Mouse (Mus musculus) ovary, postnatal 10 days (tissue): ENCODE measurements around the gene Smdt1.
"Not testable (repeated sequence)": the region's sequence is repeated elsewhere in the genome, so short reads cannot be mapped to it uniquely, and the experiment has no call there.

Source experiments
- DNase-seq: peaks from one replicate; pipeline ENCODE4 v3.0.0; 2022; ENCODE audit warnings: low spot score

The Smdt1 gene

DNA sequence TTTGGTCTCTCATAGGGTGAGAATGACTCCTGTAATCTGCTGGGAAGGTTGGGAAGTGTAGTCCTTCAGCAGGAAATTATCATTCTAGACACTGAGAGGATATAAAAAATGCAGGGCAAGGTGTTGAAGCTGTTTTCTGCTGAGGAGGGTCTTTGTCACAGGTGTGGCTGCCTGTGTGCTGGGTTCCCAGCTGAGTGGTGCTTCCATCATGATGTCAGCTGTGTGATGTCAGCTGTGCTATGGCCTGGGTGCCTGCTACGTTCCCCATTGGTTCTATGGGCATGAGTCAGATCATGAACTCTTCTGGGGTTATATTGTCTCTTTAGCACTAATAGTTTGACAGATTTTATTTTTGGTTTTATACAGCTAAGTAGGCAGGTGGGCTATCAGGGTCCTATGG lies 30.1 kb downstream of the Smdt1 start:
- DNase-seq = no peak

DNA sequence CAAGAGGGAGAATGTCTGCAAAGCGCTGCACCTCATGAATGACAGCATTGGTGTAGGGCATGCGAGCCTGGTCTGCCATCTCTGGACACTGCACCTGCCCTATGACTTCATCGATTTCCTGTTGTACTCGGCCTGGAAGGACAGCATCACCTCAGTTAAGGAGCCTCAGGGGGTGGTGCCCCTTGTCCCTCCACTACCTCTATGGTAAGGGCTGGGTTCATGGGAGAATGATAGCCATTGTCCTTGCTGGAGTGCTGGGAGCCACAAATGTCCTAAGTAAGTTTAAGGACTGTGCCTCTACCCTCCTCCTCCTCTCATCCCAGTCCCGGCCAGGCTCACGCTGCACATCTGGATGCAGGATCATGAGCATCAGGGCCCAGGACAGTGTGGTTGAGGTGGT lies 33.7 kb downstream of the Smdt1 start:
- no peak for DNase-seq

DNA sequence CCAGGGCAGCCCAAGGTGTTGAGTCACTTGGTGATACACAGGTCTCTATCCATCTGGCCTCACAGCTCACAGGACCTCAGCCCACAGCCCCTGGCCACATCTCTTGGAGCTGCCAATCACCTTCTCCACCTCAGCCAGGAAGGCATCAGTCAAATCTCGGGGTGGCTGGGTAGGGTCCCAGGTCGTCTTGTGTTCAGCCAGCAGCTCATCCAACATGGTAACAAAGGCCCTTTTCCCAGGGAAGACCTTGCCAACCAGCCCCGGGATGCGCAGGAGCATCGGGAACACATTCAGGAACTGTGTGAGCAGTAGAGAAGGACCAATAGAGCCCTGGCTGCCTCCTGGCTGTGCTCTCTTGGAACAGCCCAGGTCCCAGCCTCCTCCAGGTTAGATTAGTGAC lies 34.2 kb downstream of the Smdt1 start:
- no peak for DNase-seq

DNA sequence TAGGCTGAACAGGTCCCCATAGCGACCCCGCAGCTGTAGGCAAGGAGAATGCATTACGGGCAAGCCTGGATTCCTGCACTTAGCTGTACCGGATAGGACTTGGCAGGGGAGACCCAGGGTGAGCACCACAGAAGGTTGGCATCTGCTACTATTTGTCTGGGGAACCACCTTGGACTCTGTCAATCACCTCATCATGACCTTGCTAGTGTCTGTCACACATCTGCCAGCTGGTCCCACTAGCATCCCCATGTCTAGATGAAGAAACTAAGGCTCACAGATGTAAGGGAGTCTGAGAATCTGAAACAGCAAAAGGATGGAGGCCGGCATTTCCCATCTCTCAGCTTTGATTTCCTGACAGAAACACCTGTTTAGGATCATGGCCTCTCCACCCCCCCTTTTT lies 35.7 kb downstream of the Smdt1 start:
- no peak for DNase-seq

DNA sequence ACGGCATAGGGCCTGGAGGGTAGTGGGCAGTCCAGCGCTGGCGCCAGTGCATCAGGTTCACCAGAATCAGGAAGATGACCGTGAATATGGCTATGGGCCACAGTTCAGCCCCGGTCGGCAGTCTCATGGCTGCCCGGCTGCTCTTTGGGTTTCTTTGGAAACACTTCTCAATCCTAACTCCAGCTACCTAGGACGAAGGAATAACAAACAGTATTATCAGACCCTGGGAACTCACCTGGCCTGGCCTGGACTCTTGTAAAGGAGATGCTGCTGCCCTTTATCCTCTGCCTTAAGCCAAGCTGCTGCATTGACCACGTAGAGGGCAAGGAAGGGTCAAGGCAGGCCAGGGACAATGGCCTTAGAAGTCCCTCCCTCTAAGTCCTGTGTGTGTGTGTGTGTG lies 37.1 kb downstream of the Smdt1 start:
- DNase-seq = no peak

DNA sequence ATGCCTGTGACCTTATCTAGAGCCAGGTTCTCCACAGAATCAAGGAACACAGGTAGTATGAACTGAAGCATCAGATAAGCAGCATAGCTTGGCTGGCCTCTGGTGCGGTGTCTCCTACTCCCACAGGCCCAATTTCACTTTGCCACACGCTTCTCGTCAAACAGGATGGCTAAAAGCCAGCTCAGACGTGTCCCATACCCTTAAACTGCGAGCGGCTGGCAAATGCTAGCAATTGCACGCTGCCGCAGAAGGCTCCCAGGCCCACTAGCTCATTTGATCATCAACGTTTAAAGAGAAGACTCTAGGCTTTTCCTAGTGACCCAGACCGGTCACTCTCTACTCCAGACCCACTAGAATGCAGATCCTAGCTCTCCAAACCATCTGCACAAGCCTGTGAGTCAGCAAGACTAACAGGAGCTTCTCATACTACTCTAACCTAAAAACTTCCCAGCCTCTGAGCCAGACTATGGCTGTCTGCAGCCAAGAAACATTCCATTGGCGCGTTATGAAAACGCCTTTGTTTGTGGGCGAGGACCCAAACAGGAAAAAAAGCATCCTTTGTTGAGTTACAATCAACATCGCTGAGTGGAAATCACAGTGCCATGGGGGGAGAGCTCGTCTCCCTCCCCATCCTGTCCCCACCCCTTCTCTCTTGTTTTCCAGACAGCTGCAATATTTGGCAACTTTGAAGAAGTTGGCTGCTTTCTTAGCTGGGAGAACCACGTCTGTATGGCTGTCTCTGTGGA lies 37.8 kb downstream of the Smdt1 start:
- no peak for DNase-seq

DNA sequence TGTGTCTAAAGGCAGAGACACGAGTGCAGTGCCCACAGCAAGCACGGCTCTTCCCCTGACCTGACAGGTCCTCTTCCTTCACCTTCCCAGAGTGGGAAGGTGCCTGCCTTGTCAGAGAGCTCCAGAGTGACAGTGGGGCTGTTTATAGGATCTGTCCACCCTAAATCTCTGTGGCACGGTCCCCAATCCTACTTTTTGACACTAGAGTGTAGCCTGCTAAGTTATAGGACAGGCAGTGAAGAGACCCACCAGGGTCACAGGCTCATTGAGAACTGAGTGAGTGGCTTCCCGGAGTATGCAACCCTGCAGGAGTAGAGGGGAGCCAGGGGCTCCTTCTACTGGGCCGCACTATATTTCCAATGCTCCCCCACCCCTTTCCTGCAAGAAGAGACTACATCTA lies 38.9 kb downstream of the Smdt1 start:
- DNase-seq = no peak

DNA sequence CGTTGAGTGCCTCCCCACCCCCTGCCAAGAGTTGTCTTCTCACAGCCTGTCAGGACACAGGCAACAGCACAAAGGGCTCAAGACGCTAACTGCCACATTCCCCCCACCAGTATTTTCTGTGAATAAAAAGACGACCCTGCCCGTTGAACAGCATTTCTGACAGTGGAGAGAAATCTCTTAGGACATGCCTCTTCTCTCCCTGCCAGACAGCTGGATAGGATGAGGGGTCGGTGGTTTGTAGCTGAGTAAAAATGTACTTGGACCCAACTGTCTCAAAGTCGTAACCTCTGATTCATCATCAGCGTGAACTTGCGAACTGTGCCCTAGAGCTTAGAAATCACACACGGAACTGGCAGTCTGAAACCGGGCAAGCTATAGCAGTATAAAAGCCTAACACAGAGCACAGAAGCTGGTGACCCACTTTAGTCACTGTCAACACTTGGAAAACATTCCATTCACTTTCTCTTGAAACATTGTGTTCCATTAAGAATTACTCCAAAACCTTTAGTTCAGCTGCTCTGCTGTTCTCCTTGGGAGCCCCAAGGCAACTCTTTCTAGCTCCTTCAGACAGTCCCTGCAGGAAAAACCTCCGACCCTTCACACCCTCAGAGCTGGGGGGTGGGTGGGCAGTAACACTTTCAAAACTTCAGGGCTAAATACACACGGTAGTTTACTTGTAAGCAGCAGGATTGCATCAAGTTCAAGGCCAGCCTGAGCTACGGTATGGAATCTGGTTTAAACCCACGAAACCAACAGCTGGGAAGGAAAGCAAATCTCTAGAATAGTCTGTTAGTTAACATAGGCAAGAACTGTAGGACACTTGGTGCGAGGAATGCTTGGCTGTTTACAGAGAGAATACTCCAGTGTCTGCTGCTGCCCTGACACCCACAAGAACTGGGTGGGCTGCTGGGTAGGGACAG lies 39.8 kb downstream of the Smdt1 start:
- no peak for DNase-seq

DNA sequence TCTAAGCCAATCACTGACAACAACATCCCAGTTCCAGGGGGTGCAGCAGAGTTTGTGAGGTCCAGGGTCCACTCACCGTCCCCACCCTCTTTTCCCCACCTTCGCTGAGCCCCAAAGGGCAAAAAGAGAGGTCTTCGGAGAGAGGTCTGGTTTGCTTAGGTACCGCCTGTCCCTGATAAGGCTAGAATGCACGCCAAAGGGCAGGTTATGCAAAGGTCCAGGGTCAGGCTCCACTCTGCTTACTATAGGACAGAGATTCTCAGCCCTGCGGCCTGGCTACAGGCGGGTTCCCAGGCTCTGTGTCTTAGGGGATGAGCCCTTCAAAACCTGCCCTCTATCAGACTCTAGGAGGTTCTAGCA lies 40.7 kb downstream of the Smdt1 start:
- no peak for DNase-seq

DNA sequence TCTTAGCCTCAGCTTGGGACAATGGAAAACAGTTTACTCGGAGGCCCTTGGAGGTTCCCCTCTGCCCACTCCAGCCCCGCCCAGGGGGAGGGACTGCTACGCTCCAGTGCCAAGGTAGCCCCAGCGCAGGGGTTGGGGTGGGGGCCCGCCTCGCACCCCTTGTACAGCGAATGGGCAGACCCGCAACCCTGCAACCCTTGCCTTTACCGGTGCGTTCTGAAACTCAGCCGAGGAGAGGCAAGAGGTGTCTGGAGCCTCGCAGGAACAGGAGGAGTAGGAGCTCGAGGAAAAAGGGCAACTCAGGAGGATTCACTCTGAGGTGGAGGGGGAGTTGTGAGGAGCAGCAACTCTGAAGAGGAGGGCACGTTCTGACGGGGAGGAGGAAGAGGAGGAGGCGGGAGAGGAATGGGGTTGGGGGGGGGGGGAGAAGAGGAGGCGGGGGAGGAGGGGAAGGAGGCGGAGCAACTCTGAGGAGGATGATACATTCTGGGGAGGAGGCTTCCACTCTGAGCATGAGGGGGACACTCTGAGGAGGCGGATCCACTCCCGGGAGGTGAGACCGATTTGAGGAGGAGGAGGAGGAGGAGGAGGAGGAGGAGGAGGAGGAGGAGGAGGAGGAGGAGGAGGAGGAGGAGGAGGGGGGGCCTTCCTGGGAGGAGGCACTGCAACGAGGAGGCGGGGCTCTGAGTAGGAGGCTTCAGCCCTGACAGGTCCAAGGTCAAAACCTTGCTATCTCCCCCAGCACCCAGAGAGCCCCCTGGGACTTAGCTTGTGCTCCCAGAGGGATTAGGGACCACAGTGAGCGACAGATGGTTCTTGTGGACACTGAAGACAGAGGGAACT lies 41.3 kb downstream of the Smdt1 start, which contains the start of gene Cyp2d22:
Gene Cyp2d22 (minus strand): TSS at position 390 of the 843 bp plus-strand sequence.
- peak; percentile 50 for DNase-seq

DNA sequence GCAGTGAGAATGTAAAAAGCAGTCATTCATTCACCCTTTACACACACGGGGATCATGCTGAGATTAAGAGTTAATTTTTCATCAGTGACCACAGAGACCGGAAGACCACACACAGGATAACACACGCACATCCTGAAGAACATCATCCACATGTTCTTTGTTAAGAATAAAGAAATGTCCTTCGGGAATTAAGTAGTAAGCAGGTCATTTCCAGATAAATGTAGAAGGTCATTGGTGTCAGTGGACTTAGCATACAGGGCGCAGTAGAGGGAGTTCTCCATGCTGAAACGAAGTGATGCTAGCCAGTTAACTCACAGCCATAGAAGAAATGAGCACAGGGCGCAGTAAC lies 41.9 kb downstream of the Smdt1 start:
- DNase-seq = no peak

DNA sequence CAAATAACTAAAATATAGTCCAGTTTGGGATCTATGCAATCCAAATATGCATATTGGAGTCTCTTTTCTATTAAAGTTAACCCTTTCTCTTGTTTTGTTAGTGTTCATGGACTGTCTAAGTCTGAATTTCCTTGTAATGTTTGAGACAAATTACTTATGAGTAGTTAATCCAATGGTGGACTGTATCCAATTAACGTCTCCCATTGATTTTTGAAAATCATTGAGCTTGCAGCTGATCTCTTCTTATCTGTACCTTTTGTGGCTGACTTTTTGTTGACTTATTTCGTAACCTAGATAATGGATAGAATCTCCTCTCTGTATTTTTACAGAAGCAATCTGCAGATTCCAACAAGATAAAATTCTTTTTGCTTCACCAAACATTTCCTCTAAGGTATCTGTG lies 43.7 kb downstream of the Smdt1 start:
- DNase-seq = no peak

DNA sequence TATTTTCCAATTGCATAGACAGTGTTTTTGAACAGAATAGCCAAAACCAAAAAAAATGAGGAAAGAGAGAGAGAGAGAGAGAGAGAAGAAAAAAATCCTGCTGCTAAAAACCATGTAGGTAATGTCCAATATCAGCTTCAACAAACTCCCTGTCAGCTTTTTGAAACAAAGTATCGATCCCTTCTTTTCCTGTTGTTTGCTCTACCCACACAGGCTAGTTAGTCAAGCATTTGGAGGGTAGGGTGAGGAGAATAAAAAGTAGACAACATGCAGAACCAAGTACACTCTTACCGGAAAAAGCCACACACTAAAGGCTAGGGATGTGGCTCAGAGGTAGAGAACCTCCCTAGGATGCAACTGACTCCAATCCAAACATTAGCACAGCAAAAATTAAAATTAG lies 47.0 kb downstream of the Smdt1 start:
- no peak for DNase-seq

DNA sequence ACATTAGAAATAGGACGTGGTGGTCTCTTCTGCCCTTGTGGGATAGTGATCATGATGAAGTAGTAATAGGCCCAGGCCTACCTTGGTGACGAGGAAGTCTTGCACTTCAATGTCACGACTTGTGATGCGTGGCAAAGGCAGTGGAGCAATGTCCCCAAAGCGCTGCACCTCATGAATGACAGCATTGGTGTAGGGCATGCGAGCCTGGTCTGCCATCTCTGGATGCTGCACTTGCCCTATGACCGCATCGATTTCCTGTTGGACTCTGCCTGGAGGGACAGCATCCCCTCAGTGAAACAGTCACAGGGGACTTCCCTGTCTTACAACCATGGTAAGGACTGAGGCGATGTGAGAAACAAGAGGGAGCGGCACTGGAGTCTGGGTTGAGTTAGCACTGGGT lies 51.2 kb downstream of the Smdt1 start:
- DNase-seq = not testable (repeated sequence)

DNA sequence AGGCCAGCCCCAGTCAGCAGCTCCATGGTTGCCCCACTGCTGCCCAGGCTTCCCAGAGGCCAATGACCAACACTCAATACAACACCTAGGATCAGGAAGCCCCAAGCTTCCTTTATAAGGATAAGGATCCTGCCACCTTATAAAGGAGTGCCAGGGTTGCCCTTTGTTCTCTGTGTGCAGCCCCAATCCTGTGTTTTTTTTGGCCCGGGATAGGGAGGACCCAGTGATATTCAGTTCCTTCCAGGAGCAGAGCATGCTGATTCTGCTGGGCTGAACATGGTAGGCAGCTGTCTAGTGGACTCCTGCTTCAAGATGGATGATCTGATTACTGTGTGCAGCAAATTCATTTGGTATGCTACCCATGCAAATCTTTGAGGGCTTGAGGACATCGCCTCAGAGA lies 55.2 kb downstream of the Smdt1 start, which contains the start of gene Cyp2d11:
Gene Cyp2d11 (minus strand): TSS at position 101 of the 400 bp plus-strand sequence.
- not testable (repeated sequence) for DNase-seq

DNA sequence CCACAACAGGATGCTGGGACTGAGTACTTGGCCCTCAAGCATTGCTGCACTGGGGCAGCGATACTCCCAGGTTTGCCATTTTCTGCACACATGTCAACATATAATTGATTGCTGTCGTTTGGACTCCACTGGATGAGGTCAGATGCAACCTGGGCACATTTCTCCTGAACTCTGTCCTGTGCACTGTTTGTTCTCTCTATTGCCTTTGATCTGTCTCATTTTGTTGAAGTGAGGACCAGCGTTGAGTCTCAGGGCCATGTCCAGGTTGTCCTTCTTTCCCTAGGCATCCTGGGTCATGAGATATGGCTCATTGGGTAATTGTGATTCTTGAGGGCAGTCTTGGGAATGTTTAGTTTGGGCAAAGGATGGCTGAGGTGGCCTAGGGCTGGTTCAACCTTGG lies 57.2 kb downstream of the Smdt1 start:
- DNase-seq = not testable (repeated sequence)
